Mouse (Mus musculus): ENCODE measurements around the gene Sub1.

Sub1 gene

DNA sequence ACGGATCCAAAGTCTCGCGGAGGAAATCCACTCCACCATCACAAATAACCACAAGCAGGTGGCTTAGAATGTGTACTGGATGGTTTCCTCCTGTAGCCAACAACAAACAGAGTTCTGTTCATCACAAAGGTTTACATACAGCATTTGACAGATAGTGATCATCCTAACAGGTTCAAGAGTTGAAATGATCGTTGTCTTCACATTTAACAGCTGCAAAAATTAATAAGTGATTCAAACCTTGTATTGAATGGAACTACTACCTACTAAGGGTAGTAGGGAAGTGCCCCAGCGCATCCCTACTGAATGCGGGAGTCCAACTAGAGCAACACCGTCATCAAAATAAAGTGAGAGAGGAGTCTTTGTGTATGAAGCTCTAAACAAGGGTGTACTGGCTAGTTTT is at the start of gene Sub1:
Gene Sub1, minus strand, starts transcription at position 101 of the 400 bp plus-strand sequence.
- DNase-seq (ENCODE audit: low read depth, low spot score) = no peak

DNA sequence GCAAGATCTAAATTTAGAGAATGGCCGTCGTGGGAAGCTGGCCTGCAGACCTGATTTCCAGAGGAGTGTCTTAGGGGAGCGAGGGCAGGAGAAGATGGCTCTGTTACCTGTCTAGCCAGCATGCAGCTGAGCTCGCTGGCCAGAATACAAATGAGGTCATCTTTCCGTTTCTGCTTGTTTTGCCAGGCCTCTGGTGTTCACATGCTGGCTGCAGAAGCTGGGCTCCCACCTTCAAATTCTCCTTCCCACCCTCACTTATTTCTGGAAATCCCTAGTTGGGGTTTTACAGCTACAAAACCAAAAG is 43.6 kb upstream of the Sub1 start:
- no peak for DNase-seq (ENCODE audit: low read depth, low spot score)

DNA sequence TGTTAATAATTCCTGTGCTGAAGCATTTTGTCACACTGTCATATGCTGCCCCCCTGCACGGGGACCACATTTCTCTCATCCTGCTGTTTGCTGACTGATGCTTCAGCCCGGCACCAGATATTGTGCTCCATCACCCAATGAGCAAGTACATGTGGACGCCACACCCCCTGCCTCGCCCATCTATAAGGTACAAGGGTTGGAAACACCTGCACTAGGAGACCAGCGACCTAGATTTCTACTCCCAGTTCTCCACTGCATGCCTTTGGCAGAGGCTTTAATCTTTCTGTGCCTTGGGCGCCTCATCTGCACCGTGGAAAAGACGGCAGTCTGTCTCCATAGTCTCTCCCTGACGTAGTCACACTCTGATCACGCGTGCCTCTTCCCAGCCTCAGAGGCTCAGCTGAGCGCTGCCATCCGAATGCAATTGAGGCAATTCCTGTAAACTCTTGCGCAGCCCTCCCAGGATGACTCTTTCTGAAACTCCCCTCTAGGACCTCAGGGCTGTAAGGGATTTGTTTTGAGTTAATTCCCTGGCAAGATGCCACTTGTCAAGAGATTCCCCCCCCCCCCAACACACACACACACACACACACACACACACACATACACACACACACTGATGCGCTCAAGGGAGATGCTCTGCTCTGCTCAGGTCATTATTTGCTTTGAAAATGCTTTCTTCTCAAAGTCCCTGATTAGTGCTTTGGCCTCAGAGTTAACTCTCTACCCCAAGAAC is 43.1 kb upstream of the Sub1 start:
- DNase-seq (ENCODE audit: low read depth, low spot score) = no peak

DNA sequence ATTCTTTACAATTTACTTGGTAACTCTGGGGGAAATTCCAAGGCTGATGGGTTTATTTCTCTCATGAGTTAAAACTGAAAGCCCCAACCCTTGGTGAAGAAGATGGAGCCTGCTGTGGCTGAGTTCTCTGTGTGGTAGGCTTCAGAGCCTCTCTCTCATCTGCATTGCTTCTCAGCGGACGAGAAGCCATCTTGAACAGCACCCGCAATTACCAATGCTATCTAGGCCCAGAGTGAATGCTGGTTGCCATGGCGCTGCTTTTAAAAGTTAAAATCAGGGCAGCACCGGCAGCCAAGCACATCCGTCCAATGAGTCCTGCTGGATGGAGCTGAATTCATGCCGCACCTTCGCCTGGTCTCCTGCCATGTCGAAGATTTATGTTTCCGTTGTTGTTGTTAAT is 42.5 kb upstream of the Sub1 start:
- no peak for DNase-seq (ENCODE audit: low read depth, low spot score)

DNA sequence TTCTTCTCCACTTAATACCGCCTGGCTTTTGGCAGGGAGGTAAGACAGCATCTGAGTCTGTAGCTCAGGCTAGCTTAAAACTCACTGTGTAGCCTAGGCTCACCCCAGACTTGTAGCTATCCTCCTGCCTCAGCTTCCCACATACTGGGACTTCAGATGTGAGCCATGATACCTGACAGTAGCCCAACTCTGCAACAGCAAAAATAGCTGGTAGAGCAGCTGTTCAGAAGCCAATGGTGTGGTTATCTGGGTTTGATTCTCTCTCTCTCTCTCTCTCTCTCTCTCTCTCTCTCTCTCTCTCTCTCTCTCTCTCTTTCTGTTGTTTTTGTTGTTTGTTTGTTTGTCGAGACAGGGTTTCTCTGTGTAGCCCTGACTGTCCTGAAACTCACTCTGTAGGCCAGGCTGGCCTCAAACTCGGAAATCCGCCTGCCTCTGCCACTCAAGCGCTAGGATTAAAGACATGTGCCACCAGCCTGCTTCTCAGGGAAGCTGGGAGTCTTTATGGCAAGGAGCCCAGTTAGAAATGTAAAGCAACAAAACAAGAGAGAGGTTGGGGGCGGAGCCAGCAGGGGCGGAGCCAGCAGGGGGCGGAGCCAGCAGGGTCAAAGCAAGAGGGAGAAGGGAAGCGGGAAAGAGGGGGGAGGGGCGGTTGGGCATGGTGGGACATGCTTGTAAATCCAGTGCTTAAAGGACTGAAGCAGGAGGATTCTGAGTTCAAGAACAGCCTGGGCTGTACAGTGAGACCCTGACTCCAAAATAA is 41.3 kb upstream of the Sub1 start:
- DNase-seq (ENCODE audit: low read depth, low spot score) = no peak

DNA sequence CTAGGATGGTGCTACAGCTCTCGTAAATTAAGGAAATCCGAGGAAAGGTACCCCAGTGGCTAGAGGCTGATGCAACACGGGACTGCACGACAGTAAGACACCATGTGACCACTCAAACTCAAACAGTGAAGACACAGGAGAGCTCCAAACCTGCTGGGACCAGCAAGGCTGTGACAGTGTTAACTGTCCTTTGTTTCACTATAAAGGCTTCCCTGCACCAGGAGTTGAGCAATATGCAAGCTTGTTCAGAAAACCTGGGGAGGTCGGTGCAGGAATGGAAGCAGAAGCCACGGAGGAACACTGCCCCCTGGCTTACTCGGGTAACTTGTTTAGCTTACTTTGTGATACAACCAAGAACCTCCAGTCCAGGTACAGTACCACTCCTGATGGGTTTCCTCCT is 40.4 kb upstream of the Sub1 start:
- peak; percentile 62 for DNase-seq (ENCODE audit: low read depth, low spot score)

DNA sequence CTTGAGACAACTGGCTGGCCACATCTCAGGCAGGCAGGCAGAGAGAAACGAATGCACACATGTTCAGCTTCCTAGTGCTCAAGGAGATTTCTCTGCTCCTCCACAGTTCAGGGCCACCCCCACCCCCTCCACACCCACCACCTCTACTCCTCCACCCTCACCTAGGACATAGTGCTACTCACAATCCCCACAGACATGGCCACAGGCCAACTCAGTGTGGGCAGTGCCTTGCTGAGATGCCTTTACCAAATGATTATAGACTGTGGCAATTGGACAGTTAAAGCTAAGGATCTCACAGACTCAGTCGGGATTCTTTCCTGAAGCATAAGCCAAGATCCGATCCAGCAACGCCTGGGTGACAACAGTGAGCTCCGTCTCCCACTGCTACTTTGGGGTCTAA is 39.9 kb upstream of the Sub1 start:
- DNase-seq (ENCODE audit: low read depth, low spot score) = no peak

DNA sequence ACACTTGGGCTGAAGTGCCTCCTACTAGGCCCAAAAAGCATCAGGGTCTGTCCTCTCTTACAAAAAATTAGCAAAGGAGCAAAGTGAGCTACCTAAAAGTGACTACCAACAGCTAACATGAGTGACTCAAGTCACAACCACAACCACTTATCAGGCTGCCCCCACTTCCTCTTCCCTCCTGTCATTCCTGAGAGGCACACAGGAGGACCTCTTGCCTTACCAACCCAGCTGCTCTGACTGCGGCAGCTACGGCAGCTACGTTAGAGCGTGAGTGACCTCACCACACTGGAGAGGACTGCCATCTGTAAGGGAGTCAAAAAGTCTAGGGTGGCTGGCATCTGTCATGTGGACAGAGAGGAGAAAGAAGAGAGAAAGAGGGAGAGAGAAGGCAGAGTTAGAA is 37.5 kb upstream of the Sub1 start:
- peak; percentile 28 for DNase-seq (ENCODE audit: low read depth, low spot score)

DNA sequence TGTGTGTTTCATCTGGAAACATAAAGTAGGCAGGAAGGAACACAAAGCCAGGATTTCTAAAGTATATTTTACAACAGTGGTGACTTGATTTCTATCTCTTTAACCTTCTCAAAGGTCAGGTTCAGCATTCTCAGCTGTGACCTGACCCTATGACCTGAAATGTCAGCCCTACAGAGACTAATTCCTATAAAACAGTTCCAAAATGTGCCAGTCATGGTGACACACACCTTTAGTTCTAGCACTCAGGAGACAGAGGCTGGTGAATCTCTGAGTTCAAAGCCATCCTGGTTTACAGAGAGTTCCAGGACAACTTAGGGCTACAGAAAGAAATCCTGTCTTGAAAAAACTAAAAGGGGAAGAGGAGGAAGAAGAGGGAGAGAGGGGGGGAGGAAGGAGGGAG is 36.4 kb upstream of the Sub1 start:
- DNase-seq (ENCODE audit: low read depth, low spot score) = no peak

DNA sequence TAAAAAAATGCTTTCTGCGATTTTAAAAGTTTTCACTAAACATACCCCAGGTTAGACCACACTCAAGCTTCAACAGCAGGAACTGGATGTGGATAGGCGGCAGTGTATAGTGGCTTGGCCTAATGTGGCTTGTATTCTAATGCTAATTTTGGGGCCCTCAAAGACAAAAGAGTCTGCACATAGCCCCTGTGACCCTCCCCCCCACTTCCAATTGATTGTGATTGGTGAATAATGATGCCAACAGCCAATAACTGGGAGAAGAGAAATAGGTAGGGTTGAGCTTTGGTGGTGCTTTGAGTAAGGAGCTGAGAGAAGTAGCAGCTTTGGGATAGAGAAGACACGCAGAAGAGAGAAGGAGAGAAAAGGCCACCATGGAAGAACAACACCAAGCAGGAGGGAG is 35.7 kb upstream of the Sub1 start:
- no peak for DNase-seq (ENCODE audit: low read depth, low spot score)

DNA sequence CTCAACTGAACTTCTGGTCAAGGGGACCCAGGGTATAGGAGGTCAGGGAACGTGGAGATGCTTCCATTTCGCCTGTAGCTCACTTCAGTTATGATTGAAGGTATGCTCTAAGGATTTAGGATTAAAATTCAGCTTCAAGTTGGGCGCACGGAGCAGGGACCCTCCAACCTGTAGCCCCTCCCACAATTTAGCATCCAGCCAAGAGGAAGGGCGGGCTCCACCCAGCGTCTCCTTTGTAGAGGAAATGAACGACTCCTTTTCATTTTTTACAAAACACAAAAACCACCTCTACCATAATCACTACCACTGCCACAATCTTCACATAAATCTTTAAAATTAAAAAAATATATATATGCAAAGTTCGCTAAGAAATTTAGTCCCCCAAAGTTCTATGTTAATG is 35.1 kb upstream of the Sub1 start:
- DNase-seq (ENCODE audit: low read depth, low spot score) = no peak

DNA sequence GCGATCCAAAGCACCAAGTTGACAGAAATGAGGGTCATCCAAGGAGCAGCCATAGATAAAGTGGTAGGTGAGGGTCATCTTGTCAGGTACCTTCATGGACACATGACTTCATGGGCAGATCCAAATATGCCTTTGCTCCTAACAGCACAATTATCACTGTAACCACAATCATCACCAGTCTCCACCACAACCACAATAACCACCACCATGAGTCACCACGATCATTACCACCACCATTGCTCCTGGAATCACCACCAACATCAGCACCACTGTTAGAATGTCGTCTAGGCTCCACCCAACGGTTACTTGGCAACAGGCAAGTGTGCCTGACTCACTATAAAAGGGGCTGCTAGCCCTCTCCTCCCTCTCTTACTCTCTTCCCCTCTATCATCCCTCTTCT is 33.4 kb upstream of the Sub1 start:
- DNase-seq (ENCODE audit: low read depth, low spot score) = peak; percentile 30

DNA sequence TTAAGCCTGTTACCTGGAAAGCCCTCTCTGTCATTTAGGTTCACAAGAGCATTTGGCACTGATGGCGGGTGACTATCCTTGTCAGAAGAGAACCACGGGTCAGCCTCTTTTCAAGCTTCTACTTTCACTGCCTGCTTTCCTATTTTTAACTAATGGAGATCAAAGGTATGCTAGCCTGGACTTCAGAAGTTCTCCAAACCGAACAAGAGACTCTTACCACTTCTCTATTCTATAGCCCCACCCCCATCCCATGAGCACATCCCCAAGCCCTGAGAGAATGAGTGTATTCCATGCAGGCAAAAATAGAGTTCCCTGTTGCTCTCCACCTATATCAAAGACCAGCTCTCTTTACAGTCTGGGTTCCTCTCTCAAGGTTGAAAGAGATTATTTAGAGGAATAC is 31.0 kb upstream of the Sub1 start:
- DNase-seq (ENCODE audit: low read depth, low spot score) = no peak

DNA sequence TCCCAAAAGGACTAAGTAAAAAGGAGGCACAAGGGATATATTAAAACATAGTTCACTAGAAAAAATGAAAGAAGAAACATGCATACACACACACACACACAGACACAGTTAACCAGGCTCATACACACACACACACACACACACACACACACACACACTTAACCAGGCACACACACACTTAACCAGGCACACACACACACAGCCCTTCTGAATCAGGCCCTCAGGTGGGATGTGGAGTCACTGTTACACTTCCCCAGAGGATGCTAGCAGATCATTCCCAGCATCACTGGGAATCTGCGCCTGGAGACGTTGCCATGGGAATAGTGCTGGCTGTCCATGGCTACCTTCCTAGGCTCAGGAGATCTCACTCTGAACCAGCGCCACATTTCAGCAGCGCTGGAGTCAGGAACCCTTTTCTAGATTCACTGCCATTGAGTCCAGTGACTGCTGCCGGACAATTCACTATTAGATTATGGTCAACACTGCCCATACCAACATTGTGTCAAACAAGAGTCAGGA is 30.2 kb upstream of the Sub1 start:
- no peak for DNase-seq (ENCODE audit: low read depth, low spot score)

DNA sequence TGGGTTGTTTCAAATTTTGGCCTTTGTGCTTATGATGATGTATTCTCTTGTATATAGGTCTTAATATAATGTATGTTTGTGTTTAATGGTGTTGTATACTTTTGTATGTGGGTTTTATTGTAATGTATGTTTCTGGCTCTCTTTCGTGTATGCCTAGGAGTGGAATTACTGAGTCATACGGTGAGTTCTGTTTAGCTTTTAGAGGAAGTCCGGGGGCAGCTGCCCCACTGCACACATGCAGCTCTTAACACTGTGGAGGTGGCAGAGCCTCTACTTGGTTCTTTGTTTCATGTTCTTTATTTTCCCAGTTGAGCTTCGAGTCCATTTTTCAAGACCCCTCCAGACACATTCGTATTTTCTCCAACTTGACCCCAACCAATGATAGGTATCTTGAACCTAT is 29.2 kb upstream of the Sub1 start:
- peak; percentile 33 for DNase-seq (ENCODE audit: low read depth, low spot score)

DNA sequence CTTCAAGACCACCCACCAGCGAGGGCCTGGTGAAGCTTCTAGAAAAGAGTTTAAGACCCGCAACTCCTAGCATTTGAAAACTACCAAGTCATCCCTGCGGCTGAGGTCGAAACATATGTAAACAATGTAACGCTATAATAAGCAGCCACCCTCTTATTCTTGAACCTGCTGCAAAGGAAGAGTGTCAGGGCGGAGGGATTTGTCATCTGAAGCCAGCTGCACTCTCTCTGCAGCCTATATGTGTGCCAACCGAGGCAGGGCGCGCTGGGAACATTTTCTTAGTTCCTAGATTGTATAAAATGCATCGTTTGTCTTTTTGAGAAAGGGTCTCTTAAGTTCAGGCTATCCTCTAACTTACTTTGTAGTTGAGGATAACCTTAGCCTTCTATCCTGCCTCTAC is 28.6 kb upstream of the Sub1 start:
- no peak for DNase-seq (ENCODE audit: low read depth, low spot score)

DNA sequence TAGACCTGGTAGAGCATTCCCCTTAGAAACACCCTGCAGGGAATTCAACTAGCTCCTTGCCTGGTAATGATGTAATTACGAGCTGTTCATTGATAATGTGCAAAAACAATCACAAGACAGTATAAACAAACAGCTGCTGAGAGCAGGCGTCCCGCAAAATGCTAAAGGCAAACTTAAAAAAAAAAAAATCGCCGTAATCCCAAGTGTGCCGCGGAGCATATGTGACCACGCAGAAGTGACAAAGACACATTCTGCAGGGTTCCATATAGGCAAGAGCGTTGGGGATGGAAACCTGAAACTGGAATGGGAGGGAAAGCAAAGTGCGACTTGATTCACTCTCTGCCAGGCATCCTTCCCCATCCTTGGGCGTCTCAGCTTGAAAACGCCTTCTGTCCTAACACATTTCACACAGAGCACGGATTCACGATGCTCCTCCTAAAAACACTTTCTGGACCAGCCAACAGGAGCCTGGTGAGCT is 28.0 kb upstream of the Sub1 start:
- no peak for DNase-seq (ENCODE audit: low read depth, low spot score)

DNA sequence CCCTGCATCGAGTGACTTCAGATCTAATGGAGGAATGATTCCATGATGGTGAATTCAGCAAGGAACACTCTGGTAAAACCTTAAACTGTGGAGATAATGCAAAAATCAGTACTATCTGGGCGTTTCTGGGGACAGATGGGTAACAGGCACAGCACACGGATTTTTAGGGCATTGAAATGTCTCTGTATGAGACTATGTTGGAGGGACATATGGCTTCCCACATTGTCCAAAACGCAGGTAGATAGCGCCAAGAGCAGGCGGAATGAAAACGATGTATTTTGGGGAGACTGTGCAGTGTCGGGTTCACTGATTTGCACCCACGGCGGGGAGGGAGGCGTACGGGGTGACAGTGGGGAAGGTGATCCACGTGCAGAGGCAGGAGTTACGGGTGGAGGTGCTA is 22.7 kb upstream of the Sub1 start:
- no peak for DNase-seq (ENCODE audit: low read depth, low spot score)

DNA sequence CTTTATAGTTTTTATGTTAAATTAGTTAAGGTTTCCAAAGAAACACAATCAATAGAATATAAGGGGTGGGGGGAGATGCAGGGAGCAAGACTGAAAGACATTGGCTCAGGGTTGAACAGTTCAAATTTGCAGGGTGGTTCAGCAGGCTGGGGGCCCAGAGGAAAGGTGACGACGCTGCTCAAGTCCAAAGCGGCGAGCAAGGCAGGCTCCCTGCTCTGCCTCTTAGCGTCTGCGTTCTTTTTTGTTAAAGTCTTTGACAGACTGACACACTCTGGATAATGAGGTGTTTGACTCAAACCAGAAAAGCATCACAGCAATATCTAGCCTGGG is 21.6 kb upstream of the Sub1 start:
- DNase-seq (ENCODE audit: low read depth, low spot score) = no peak

DNA sequence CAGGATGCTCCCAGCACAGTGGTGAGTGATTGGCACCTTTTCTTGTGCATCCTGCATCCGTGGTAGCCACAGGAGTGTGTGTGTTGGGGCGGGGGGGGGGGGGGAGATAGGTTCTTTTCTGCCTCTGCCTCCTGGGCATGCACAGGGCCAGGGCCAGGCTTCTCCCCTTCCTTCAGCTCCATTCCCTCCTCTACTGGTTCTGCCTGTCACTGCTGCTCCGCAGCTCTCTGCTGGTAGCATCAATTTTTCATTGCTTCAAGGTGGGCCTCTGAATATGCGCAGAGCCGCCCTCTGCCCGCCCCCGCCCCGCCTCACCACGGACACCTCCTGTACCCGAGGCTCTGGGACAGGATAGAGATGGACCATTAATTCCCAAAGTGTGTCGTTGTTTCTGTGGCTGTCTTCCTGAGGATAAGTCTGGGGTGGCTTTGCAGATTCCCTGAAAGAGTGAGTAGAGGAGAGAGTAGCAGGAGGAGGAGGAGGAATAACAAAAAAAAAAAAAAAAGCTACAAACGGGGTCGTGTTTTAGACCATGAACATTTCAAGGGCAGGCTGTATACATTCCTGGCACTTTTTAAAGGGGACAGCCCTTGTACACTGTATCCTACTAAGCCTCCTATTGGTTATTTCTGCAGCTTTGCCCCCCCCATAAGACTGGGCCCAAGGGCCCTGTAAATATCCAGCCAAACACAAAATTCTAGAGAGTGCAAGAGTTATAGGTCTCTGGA is 21.1 kb upstream of the Sub1 start:
- no peak for DNase-seq (ENCODE audit: low read depth, low spot score)

DNA sequence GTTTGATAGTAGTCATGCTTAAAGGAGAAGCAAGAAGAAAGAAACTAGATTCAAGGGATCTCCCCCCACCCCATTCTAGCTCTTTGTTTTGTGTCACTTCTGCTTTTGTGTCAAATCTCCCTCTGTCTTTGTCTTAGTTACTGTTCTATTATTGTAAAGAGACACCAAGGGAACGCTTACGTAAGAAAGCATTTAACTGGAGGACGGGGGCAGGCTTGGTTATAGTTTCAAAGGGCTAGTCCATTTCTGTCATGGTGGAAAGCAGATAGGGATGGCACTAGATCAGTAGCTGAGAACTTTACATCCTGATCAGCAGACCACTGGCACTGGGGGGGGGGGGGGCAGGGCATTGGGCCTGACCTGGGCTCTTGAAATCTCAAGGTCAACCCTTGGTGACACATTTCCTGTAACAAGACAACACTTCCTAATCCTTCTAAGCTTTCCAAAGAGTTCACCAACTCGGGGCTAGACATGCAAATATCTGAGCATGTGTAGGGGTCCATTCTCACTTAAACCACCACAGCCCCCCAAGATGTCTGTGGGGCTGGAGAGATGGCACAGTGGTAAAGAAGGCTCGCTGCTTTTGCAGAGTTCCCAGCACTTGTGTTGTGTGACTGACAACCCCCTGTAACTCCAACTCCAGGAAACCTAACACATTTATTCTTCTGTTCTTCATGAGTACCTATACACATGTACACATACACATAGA is 17.6 kb upstream of the Sub1 start:
- DNase-seq (ENCODE audit: low read depth, low spot score) = no peak
